Mouse (Mus musculus) embryo, embryonic 10.5 days (tissue): ENCODE measurements around the gene Rbm31y.
"Not testable (repeated sequence)": the region's sequence is repeated elsewhere in the genome, so short reads cannot be mapped to it uniquely, and the experiment has no call there.

ENCODE experiments used
- DNase-seq: peaks from one replicate; pipeline ENCODE4 v3.0.0-alpha.2; 2015; ENCODE audit warnings: low spot score

The Rbm31y gene

DNA sequence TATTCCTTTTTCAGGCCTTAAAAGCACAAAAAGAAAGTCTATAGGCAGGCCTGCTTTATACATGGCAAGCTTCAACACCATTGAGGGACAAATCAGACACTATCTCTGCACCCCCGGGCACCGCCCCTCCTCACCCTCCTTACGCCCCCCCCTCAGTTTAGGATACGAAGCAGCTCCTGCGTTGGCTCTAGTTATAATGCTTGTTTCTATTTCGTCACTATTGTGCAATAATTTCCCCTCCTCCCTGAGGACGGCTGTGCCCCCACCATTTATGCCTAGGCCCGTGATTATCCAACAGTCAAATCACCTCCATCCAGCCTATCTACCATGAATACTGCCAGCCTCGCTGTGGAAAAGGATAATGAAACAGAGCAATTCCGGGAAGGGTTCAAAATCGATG, at the start of gene Rbm31y:
Rbm31y (plus strand) TSS at position 301 of the 400 bp plus-strand sequence.
- DNase-seq, result not testable (repeated sequence)
